Mouse (Mus musculus): ENCODE measurements around the gene Plp2. TPM values are rescaled to one million over a fixed set of nuclear protein-coding genes. Genes with fewer than 3 reads are reported as not detected.

Gene Plp2
- polyA plus RNA-seq, 1 experiment from 2014 or later = 21.1 TPM

GRCm38 (mm10) chrX:7645349-7645748 is 25.8 kb downstream of the Plp2 start:
- no peak overlapping the region for H3K4me2 ChIP-seq (ENCODE audit: low read length)
- H3K4me3 ChIP-seq (ENCODE audit: low read length) = no peak overlapping the region
- no peaks in the 10 kb centered on the region for H3K4me1 ChIP-seq (ENCODE audit: control insufficient read depth, insufficient read depth, low read depth, low read length)
- H3K27me3 ChIP-seq (replicated peaks; ENCODE audit: control insufficient read depth, insufficient read depth, low read length) = no peaks in the 10 kb centered on the region
- H3K9ac ChIP-seq (ENCODE audit: low read depth, low read length) = no peak overlapping the region
- 8% methylated on average over 5 of the region's 5 CpGs for WGBS
- H3K9me3 ChIP-seq (ENCODE audit: control insufficient read depth, low read length) = no peaks in the 10 kb centered on the region
- ATAC-seq = no peak
- no peak overlapping the region for H3K27ac ChIP-seq (ENCODE audit: low read depth, low read length)
- peaks cover 4% of the 10 kb centered on the region; the same call in 1 of the 2 replicates for H3K36me3 ChIP-seq (ENCODE audit: control insufficient read depth, insufficient read depth, low read length)

DNA sequence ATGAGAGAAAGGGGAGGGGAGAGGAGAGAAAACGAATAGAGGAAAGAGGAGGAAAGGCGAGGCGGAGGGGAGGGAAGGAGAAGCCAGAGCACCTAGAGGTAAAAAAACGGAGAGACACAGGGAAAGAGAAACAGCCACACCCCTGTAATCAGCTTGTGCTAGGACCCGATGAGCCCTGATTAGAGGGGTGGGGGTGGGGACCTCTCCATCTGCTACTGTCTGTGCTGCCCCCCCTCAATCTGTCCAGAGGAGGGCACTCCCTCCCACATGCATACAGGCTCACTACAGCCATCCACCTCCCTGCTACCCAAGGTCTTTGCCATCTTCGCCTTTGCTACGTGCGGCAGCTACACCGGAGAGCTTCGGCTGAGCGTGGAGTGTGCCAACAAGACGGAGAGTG is 30.4 kb downstream of the Plp2 start:
- H3K27ac ChIP-seq (ENCODE audit: low read depth, low read length) = no peak overlapping the region
- no peak overlapping the region; the same call in 1 of the 2 replicates for H3K9ac ChIP-seq (ENCODE audit: low read depth, low read length)
- peak overlapping the region; percentile 61 for H3K4me2 ChIP-seq (ENCODE audit: low read length)
- H3K9me3 ChIP-seq (ENCODE audit: control insufficient read depth, low read length) = no peaks in the 10 kb centered on the region
- H3K4me3 ChIP-seq (ENCODE audit: low read length) = peak overlapping the region; percentile 53
- H3K36me3 ChIP-seq (ENCODE audit: control insufficient read depth, insufficient read depth, low read length) = peaks cover 4% of the 10 kb centered on the region; the same call in 1 of the 2 replicates
- ATAC-seq = no peak
- no peaks in the 10 kb centered on the region for H3K27me3 ChIP-seq (replicated peaks; ENCODE audit: control insufficient read depth, insufficient read depth, low read length)
- WGBS = 36% methylated on average over 12 of the region's 12 CpGs
- no peaks in the 10 kb centered on the region for H3K4me1 ChIP-seq (ENCODE audit: control insufficient read depth, insufficient read depth, low read depth, low read length)

GRCm38 (mm10) chrX:7639536-7640325 is 31.5 kb downstream of the Plp2 start:
- Histone ChIP-seq H3K4me3 (ENCODE audit: low read length) (peak overlapping the region; percentile 53), H3K4me2 (ENCODE audit: low read length) (peak overlapping the region; percentile 61), H3K4me1 (ENCODE audit: control insufficient read depth, insufficient read depth, low read depth, low read length) (no peaks in the 10 kb centered on the region), H3K27me3 (replicated peaks; ENCODE audit: control insufficient read depth, insufficient read depth, low read length) (no peaks in the 10 kb centered on the region), H3K9ac (ENCODE audit: low read depth, low read length) (peak overlapping the region; percentile 79), H3K27ac (ENCODE audit: low read depth, low read length) (peak overlapping the region; percentile 88), H3K36me3 (ENCODE audit: control insufficient read depth, insufficient read depth, low read length) (peaks cover 4% of the 10 kb centered on the region; the same call in 1 of the 2 replicates), H3K9me3 (ENCODE audit: control insufficient read depth, low read length) (no peaks in the 10 kb centered on the region)
- WGBS = 18% methylated on average over 13 of the region's 13 CpGs
- peak; percentile 19; the same call in 1 of the 2 replicates for ATAC-seq

DNA sequence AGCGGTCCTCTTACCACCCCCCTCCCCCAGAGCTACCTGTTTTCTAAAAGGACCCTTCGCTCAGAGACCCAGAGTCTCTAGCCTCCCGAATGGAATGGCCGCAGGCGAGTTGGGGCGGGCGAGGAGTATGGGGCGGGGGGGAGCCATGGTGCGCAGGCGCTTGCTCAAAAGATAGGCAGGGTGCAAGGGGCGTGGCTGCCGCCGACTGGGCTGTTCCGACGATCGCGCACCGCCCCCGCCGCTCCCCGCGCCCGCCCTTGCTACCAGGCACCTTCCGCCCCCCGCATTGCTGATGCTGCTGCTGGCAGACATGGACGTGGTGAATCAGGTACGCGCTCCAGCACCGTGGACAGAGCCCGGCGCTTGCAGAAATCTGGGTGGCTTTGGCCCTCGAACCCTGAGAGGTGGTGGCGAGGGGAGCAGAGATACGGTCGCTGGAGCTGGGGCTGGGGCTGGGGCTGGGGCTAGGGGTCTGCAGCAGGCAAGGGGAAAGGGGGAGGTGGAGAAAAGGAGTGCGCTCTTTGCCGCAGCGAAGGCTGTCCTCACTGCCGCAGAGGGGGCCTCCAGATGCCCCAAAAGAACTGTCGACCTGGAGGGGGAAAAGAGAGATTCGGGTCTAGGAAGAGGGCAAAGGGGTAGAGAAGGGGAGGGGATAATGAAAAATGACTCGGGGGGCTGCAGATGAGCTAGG is 32.6 kb downstream of the Plp2 start, which contains the start of gene Syp:
TSS of gene Syp (plus strand) at position 71 of the 691 bp plus-strand sequence.
- Histone ChIP-seq H3K27me3 (replicated peaks; ENCODE audit: control insufficient read depth, insufficient read depth, low read length) (no peaks in the 10 kb centered on the region), H3K27ac (ENCODE audit: low read depth, low read length) (peak within 1 kb of the TSS; percentile 88), H3K4me2 (ENCODE audit: low read length) (peak within 1 kb of the TSS; percentile 61), H3K4me1 (ENCODE audit: control insufficient read depth, insufficient read depth, low read depth, low read length) (no peaks in the 10 kb centered on the region), H3K4me3 (ENCODE audit: low read length) (peak within 1 kb of the TSS; percentile 53), H3K36me3 (ENCODE audit: control insufficient read depth, insufficient read depth, low read length) (no peaks in the 10 kb centered on the region), H3K9ac (ENCODE audit: low read depth, low read length) (peak within 1 kb of the TSS; percentile 79), H3K9me3 (ENCODE audit: control insufficient read depth, low read length) (no peaks in the 10 kb centered on the region)
- ATAC-seq = peak; percentile 84
- WGBS = 14% methylated on average over 25 of the region's 42 CpGs

GRCm38 (mm10) chrX:7635101-7635500 is 36.1 kb downstream of the Plp2 start:
- no peaks in the 10 kb centered on the region for H3K36me3 ChIP-seq (ENCODE audit: control insufficient read depth, insufficient read depth, low read length)
- H3K9me3 ChIP-seq (ENCODE audit: control insufficient read depth, low read length) = no peaks in the 10 kb centered on the region
- ATAC-seq = no peak
- H3K27me3 ChIP-seq (replicated peaks; ENCODE audit: control insufficient read depth, insufficient read depth, low read length) = no peaks in the 10 kb centered on the region
- WGBS = 73% methylated on average over 3 of the region's 3 CpGs
- H3K27ac ChIP-seq (ENCODE audit: low read depth, low read length) = no peak overlapping the region
- no peak overlapping the region for H3K9ac ChIP-seq (ENCODE audit: low read depth, low read length)
- H3K4me1 ChIP-seq (ENCODE audit: control insufficient read depth, insufficient read depth, low read depth, low read length) = no peaks in the 10 kb centered on the region
- H3K4me3 ChIP-seq (ENCODE audit: low read length) = no peak overlapping the region
- no peak overlapping the region for H3K4me2 ChIP-seq (ENCODE audit: low read length)

DNA sequence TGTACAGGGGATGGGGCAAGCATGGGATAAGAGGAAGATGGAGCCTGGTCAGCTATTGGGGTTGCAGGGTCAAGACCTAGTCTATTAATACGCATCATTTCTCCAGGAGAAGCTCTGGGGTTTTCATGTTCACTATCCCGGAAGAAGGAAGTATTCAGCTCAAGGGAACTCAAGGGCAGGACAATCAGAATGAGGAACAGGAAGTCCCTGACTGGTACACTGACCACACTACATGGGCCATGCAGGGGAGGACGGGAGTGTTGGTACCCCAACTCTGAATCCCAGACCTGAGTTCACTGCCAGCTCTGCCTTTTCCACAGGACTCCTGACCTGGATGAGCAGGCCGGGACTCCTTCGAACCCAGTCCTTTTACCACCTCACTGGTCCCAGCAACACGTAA is 38.6 kb downstream of the Plp2 start:
- no peak overlapping the region for H3K9ac ChIP-seq (ENCODE audit: low read depth, low read length)
- no peak for ATAC-seq
- no peak overlapping the region for H3K4me3 ChIP-seq (ENCODE audit: low read length)
- no peaks in the 10 kb centered on the region for H3K4me1 ChIP-seq (ENCODE audit: control insufficient read depth, insufficient read depth, low read depth, low read length)
- 91% methylated on average over 6 of the region's 6 CpGs for WGBS
- H3K4me2 ChIP-seq (ENCODE audit: low read length) = no peak overlapping the region
- H3K9me3 ChIP-seq (ENCODE audit: control insufficient read depth, low read length) = no peaks in the 10 kb centered on the region
- no peaks in the 10 kb centered on the region for H3K27me3 ChIP-seq (replicated peaks; ENCODE audit: control insufficient read depth, insufficient read depth, low read length)
- H3K27ac ChIP-seq (ENCODE audit: low read depth, low read length) = no peak overlapping the region
- no peaks in the 10 kb centered on the region for H3K36me3 ChIP-seq (ENCODE audit: control insufficient read depth, insufficient read depth, low read length)

Other genes with a start within 250 kb of the Plp2 start
- 0.06 and 0.18 TPM in 2 replicates for gene Foxp3, start 97.7 kb downstream of the Plp2 start, polyA plus RNA-seq (2015; fragmentation: Nextera tagmentation; extraction: Ambion mirVana)
- gene Ppp1r3f, start 97.1 kb downstream of the Plp2 start, polyA plus RNA-seq (2015; fragmentation: Nextera tagmentation; extraction: Ambion mirVana) = 7.1 and 8.7 TPM in 2 replicates
- 28.0 and 29.5 TPM in 2 replicates for gene Ccdc22, start 65.9 kb downstream of the Plp2 start, polyA plus RNA-seq (2015; fragmentation: Nextera tagmentation; extraction: Ambion mirVana)
- 0.20 and 0.27 TPM in 2 replicates for gene Cacna1f, start 64.3 kb downstream of the Plp2 start, polyA plus RNA-seq (2015; fragmentation: Nextera tagmentation; extraction: Ambion mirVana)
- gene Syp, start 32.9 kb downstream of the Plp2 start, polyA plus RNA-seq (2015; fragmentation: Nextera tagmentation; extraction: Ambion mirVana) = 249 and 292 TPM in 2 replicates
- gene Prickle3, start 14.1 kb downstream of the Plp2 start, polyA plus RNA-seq (2015; fragmentation: Nextera tagmentation; extraction: Ambion mirVana) = 1.7 and 2.2 TPM in 2 replicates
- gene Magix, start 9.9 kb upstream of the Plp2 start, polyA plus RNA-seq (2015; fragmentation: Nextera tagmentation; extraction: Ambion mirVana) = 0.25 and 0.45 TPM in 2 replicates
- 45.7 and 51.2 TPM in 2 replicates for gene Gpkow, start 25.7 kb upstream of the Plp2 start, polyA plus RNA-seq (2015; fragmentation: Nextera tagmentation; extraction: Ambion mirVana)
- 31.6 and 36.3 TPM in 2 replicates for gene Wdr45, start 42.9 kb upstream of the Plp2 start, polyA plus RNA-seq (2015; fragmentation: Nextera tagmentation; extraction: Ambion mirVana)
- gene Gm45208, start 50.9 kb upstream of the Plp2 start, polyA plus RNA-seq (2015; fragmentation: Nextera tagmentation; extraction: Ambion mirVana) = not detected in 2 replicates
- 143 and 144 TPM in 2 replicates for gene Praf2, start 57.0 kb upstream of the Plp2 start, polyA plus RNA-seq (2015; fragmentation: Nextera tagmentation; extraction: Ambion mirVana)
- 52.8 and 55.8 TPM in 2 replicates for gene Ccdc120, start 79.5 kb upstream of the Plp2 start, polyA plus RNA-seq (2015; fragmentation: Nextera tagmentation; extraction: Ambion mirVana)
- 20.4 and 25.3 TPM in 2 replicates for gene Tfe3, start 91.2 kb upstream of the Plp2 start, polyA plus RNA-seq (2015; fragmentation: Nextera tagmentation; extraction: Ambion mirVana)
- 61.5 and 71.9 TPM in 2 replicates for gene Gripap1, start 118.4 kb upstream of the Plp2 start, polyA plus RNA-seq (2015; fragmentation: Nextera tagmentation; extraction: Ambion mirVana)
- 5.3 and 6.4 TPM in 2 replicates for gene Kcnd1, start 150.9 kb upstream of the Plp2 start, polyA plus RNA-seq (2015; fragmentation: Nextera tagmentation; extraction: Ambion mirVana)
- 34.2 and 41.2 TPM in 2 replicates for gene Otud5, start 170.0 kb upstream of the Plp2 start, polyA plus RNA-seq (2015; fragmentation: Nextera tagmentation; extraction: Ambion mirVana)
- 25.7 and 27.0 TPM in 2 replicates for gene Pim2, start 206.9 kb upstream of the Plp2 start, polyA plus RNA-seq (2015; fragmentation: Nextera tagmentation; extraction: Ambion mirVana)
- 50.7 and 50.9 TPM in 2 replicates for gene Slc35a2, start 212.6 kb upstream of the Plp2 start, polyA plus RNA-seq (2015; fragmentation: Nextera tagmentation; extraction: Ambion mirVana)
- gene Pqbp1, start 227.9 kb upstream of the Plp2 start, polyA plus RNA-seq (2015; fragmentation: Nextera tagmentation; extraction: Ambion mirVana) = 204 and 212 TPM in 2 replicates
- 161 and 163 TPM in 2 replicates for gene Timm17b, start 228.0 kb upstream of the Plp2 start, polyA plus RNA-seq (2015; fragmentation: Nextera tagmentation; extraction: Ambion mirVana)
- not detected in 2 replicates for gene Gm10491, start 236.4 kb upstream of the Plp2 start, polyA plus RNA-seq (2015; fragmentation: Nextera tagmentation; extraction: Ambion mirVana)
- not detected in 2 replicates for gene Gm10490, start 238.2 kb upstream of the Plp2 start, polyA plus RNA-seq (2015; fragmentation: Nextera tagmentation; extraction: Ambion mirVana)
- gene Pcsk1n, start 248.4 kb upstream of the Plp2 start, polyA plus RNA-seq (2015; fragmentation: Nextera tagmentation; extraction: Ambion mirVana) = 303 and 325 TPM in 2 replicates